Mouse (Mus musculus) neural tube, embryonic 10.5 days (tissue): ENCODE data around the gene Tmem206.
A peak's percentile ranks its signal among the peaks of the same experiment; 100 is the strongest.

Source experiments
- DNase-seq: peaks from one replicate; pipeline ENCODE4 v3.0.0-alpha.2; 2017; ENCODE audit warnings: low spot score; ENCODE audit errors: extremely low spot score

Gene Tmem206

GRCm38 (mm10) chr1:191396897-191397849, 71.5 kb downstream of the Tmem206 start:
- peak; percentile 99 for DNase-seq
